Mouse (Mus musculus) liver, postnatal 0 days (tissue): ENCODE data around the gene 1110017D15Rik. TPM values are rescaled to one million over a fixed set of nuclear protein-coding genes. Genes with fewer than 3 reads are reported as not detected.

ENCODE experiments used
- ATAC-seq: fragments of 200-750 bp; cut with Nextera tagmentation; 2 replicates; pipeline ENCODE4 v1.8.0; 2017; ENCODE audit warnings: mild to moderate bottlenecking, moderate library complexity
- DNase-seq: peaks from one replicate; pipeline ENCODE4 v3.0.0-alpha.2; 2016
- H3K27ac ChIP-seq: fragments of 300-500 bp; sonication (generic); 2 replicates; pipeline ENCODE4 v1.5.1; 2014; ENCODE audit warnings: antibody characterized with exemption, moderate library complexity, mild to moderate bottlenecking, low read depth
- H3K27me3 ChIP-seq: fragments of 300-500 bp; sonication (generic); 2 replicates; pipeline ENCODE4 v1.6.1; 2014; ENCODE audit warnings: low read length, control low read depth, mixed read lengths; ENCODE audit not compliant: insufficient read depth
- H3K36me3 ChIP-seq: fragments of 300-500 bp; sonication (generic); replicated peaks from 2 replicates; pipeline ENCODE4 v1.6.1; 2014; ENCODE audit warnings: mild to moderate bottlenecking, control low read depth, low read length, moderate library complexity, mixed read lengths; ENCODE audit not compliant: insufficient read depth
- H3K4me1 ChIP-seq: fragments of 300-500 bp; sonication (generic); 2 replicates; pipeline ENCODE4 v1.6.1; 2014; ENCODE audit warnings: antibody characterized with exemption, mild to moderate bottlenecking, control low read depth; ENCODE audit not compliant: insufficient read depth
- H3K4me2 ChIP-seq: fragments of 300-500 bp; sonication (generic); 2 replicates; pipeline ENCODE4 v1.6.1; 2014; ENCODE audit warnings: low read depth, mild to moderate bottlenecking, low read length, moderate library complexity, mixed read lengths
- H3K4me3 ChIP-seq: fragments of 300-500 bp; sonication (generic); 2 replicates; pipeline ENCODE4 v1.5.1; 2014; ENCODE audit warnings: low read depth, low read length
- H3K9ac ChIP-seq: fragments of 300-500 bp; sonication (generic); replicated peaks from 2 replicates; pipeline ENCODE4 v1.6.1; 2014; ENCODE audit warnings: mild to moderate bottlenecking, moderate library complexity
- H3K9me3 ChIP-seq: fragments of 300-500 bp; sonication (generic); 2 replicates; pipeline ENCODE4 v1.6.1; 2016; ENCODE audit warnings: mild to moderate bottlenecking, control low read depth, low read length, mixed read lengths
- CTCF ChIP-seq: sonication (generic); IDR thresholded peaks from 2 replicates; pipeline ENCODE4 v1.5.1; 2016; ENCODE audit warnings: antibody characterized with exemption, low read depth
- EP300 ChIP-seq: IDR thresholded peaks from 2 replicates; pipeline ENCODE4 v1.6.1; 2016; ENCODE audit warnings: antibody characterized with exemption, low read depth, mild to moderate bottlenecking
- WGBS: fragments of 180-500 bp; shearing (Covaris S2); extraction: QIAGEN DNeasy Blood & Tissue Kit; methylation state at CpG from one replicate; pipeline ENCODE4 v1.1.7; 2014; ENCODE audit not compliant: insufficient replicate concordance; 5-methylcytosine and 5-hydroxymethylcytosine counted together
- polyA plus RNA-seq: library from polyadenylated mRNA; unstranded; fragments of >200 nt; fragmentation: Nextera tagmentation; extraction: Ambion mirVana; gene quantifications from 2 replicates; pipeline ENCODE4 v1.2.1, GENCODE M21; 2015

1110017D15Rik gene
- polyA plus RNA-seq, 1 experiment from 2014 or later: not detected

GRCm38 (mm10) chr4:41507326-41507924, 9.7 kb downstream of the 1110017D15Rik start:
- DNase-seq (no peak), ATAC-seq (no peak)
- Histone ChIP-seq H3K27me3 (peaks cover 25% of the 10 kb centered on the region), H3K9ac (peak overlapping the region; percentile 44), H3K27ac (no peak overlapping the region), H3K4me1 (peaks cover 20% of the 10 kb centered on the region), H3K4me2 (peak overlapping the region; percentile 87), H3K36me3 (no peaks in the 10 kb centered on the region), H3K4me3 (peak overlapping the region; percentile 48), H3K9me3 (no peaks in the 10 kb centered on the region)
- TF ChIP-seq CTCF (no peak), EP300 (no peak)
- 6% methylated on average over 22 of the region's 22 CpGs for WGBS

DNA sequence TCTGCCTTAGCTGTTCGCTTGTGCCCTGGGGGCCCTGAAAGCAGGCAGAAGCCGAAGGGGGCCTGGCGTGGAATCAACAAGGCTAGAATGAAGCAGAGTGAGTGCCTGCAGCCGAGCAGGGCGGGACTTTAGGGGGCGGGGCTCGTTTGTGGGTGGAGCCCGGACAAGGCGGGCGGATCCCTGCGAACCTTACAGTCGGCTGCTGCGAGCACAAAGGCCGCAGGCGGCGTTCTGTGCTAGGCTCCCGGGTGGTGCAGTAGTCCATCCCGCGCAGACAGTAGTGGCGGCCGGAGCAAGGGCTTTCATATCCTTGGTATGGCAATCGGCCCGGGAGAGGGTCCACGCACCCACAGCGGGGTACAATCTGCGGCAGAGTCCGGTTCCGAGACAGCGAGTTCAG, 10.2 kb downstream of the 1110017D15Rik start:
- Histone ChIP-seq H3K9me3 (no peaks in the 10 kb centered on the region), H3K4me1 (peaks cover 25% of the 10 kb centered on the region), H3K4me3 (peak overlapping the region; percentile 48), H3K9ac (peak overlapping the region; percentile 44), H3K27me3 (peaks cover 30% of the 10 kb centered on the region), H3K27ac (no peak overlapping the region), H3K4me2 (peak overlapping the region; percentile 87), H3K36me3 (no peaks in the 10 kb centered on the region)
- TF ChIP-seq EP300 (no peak), CTCF (no peak)
- ATAC-seq (peak; percentile 50), DNase-seq (peak; percentile 87)
- under 1% methylated on average over 28 of the region's 29 CpGs for WGBS

- Histone ChIP-seq H3K4me2 (peak overlapping the region; percentile 87), H3K4me1 (peaks cover 30% of the 10 kb centered on the region), H3K4me3 (peak overlapping the region; percentile 48), H3K27me3 (peaks cover 34% of the 10 kb centered on the region), H3K27ac (no peak overlapping the region), H3K36me3 (no peaks in the 10 kb centered on the region), H3K9me3 (no peaks in the 10 kb centered on the region), H3K9ac (no peak overlapping the region)
- DNase-seq (peak; percentile 71), ATAC-seq (no peak)
- WGBS: 13% methylated on average over 13 of the region's 13 CpGs
- TF ChIP-seq EP300 (no peak), CTCF (peak; percentile 73)
Observed at GRCm38 (mm10) chr4:41506156-41506555, 11.0 kb downstream of the 1110017D15Rik start.

DNA sequence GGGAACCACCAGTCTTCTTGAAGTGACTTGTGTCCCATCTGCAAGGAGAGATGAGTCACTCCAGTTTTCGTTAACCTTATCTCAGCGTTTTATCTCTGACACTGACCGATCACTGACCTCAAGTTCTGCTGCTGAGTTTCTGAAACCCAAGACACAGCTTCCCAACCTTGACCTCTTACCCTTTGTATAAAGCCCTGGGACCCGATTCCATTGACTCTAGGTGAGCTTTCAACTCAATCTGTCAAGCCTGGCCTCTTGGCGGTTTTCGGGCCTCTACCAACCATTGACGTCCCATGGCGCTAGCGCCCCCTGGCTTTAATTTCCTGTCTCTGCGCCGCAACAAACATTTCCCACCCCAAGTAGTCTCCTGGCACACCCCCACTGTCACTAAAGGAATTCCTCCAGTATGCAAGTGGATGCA, 12.0 kb downstream of the 1110017D15Rik start:
- Histone ChIP-seq H3K9me3 (no peaks in the 10 kb centered on the region), H3K27ac (no peak overlapping the region), H3K4me3 (no peak overlapping the region), H3K36me3 (no peaks in the 10 kb centered on the region), H3K4me2 (no peak overlapping the region), H3K27me3 (peaks cover 42% of the 10 kb centered on the region), H3K4me1 (peaks cover 30% of the 10 kb centered on the region), H3K9ac (no peak overlapping the region)
- ATAC-seq (no peak), DNase-seq (no peak)
- peak; percentile 59 for TF ChIP-seq CTCF
- no peak for TF ChIP-seq EP300
- 54% methylated on average over 11 of the region's 11 CpGs for WGBS

DNA sequence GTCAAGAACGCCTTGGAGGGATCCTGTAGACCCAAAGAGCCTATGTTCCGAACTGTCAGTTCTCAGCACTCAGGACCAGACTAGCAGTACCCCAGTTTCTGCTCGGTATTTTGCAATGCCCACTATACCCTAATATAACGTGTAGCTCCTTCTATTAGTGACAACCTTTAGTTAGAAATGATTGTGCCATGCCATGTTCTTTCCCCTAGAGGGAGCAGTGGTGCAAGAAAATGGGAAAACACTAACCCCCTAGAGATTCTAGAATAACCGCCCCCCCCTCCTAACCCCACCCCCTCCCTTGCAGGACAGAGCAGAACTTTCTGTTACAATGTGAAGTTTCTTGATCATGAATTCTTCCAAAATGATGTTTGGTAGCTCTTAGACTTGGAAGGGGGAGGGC, 12.8 kb downstream of the 1110017D15Rik start:
- H3K9ac ChIP-seq: no peak overlapping the region
- 73% methylated on average over 5 of the region's 5 CpGs for WGBS
- no peak overlapping the region for H3K4me3 ChIP-seq
- H3K9me3 ChIP-seq: no peaks in the 10 kb centered on the region
- DNase-seq: no peak
- H3K27ac ChIP-seq: no peak overlapping the region
- no peaks in the 10 kb centered on the region for H3K36me3 ChIP-seq
- no peak overlapping the region for H3K4me2 ChIP-seq
- H3K4me1 ChIP-seq: peaks cover 30% of the 10 kb centered on the region
- peak; percentile 35 for TF ChIP-seq CTCF
- TF ChIP-seq EP300: no peak
- no peak for ATAC-seq
- peaks cover 49% of the 10 kb centered on the region for H3K27me3 ChIP-seq

DNA sequence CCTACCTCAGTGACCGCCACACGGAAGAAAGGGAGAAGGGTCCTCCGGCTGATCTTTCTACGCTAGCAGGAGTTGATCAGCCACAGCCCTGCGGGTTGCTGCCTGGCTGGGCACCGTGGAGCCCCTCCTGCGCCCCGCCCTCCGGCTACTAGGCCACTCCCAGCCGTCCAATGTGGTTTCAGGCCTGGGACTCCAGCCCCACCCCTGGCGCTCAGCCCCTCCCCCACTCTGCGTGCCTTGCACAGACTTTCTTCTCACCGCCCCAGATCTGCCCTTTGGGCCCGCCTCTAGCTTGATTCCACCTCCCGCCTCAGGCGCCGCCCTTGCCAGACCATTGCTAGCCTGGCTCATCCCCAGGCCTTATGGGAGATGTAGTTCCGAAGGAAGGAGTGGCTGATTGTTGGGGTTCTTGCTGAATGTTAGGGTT, 14.1 kb downstream of the 1110017D15Rik start, which contains the start of gene AI464131:
AI464131 (minus strand) TSS at position 91 of the 427 bp plus-strand sequence.
- Histone ChIP-seq H3K4me1 (peaks cover 42% of the 10 kb centered on the region), H3K4me3 (peak within 1 kb of the TSS; percentile 50), H3K27me3 (peaks cover 54% of the 10 kb centered on the region), H3K27ac (no peak within 1 kb of the TSS), H3K9ac (peak within 1 kb of the TSS; percentile 50), H3K36me3 (no peaks in the 10 kb centered on the region), H3K4me2 (peak within 1 kb of the TSS; percentile 80), H3K9me3 (no peaks in the 10 kb centered on the region)
- peak; percentile 94 for ATAC-seq
- 4% methylated on average over 18 of the region's 18 CpGs for WGBS
- peak; percentile 96 for DNase-seq
- TF ChIP-seq EP300 (no peak), CTCF (no peak)
